Mouse (Mus musculus): ENCODE measurements around the gene Dffa. TPM values are rescaled to one million over a fixed set of nuclear protein-coding genes. Genes with fewer than 3 reads are reported as not detected.
"Not testable (repeated sequence)": the region's sequence is repeated elsewhere in the genome, so short reads cannot be mapped to it uniquely, and the experiment has no call there.

Dffa gene
- polyA plus RNA-seq, 1 experiment from 2014 or later, result 30.5 TPM

DNA sequence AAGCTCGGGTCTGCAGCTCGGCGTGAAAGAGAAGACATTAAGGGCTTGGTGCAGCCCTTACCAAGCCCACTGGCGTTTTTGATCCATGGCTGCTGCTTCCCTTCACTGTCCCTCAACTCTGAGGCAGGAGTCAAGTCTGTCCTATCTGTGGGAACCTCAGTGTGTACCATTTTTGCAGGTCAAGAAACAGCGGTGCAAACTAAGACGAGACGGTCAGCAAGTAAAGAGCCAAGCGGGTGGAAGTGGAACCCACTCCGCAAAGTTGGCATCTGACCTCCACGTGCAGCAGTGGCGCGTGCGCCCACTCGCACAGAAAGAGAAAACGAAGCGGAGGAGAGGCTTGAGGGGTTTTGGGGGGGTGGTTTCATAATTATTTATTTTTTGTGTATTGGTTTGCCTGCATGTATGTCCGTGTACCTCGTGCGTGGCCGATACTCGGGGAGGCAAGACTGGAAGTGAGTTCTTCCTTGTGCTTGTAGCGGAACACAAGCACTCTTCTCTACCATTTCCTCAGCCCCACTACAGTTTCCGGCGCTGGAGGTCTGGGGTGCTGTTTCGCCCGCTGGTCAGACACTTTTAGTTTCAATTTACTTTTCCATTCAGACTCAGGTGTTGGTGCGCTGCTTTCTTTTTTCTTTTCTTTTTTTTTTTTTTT is 63.1 kb downstream of the Dffa start:
- Histone ChIP-seq H3K36me3 (peaks cover 18% of the 10 kb centered on the region), H3K4me1 (peaks cover 16% of the 10 kb centered on the region), H3K4me2 (peak overlapping the region; percentile 85), H3K4me3 (peak overlapping the region; percentile 87), H3K27me3 (no peaks in the 10 kb centered on the region), H3K9ac (peak overlapping the region; percentile 91), H3K9me3 (no peaks in the 10 kb centered on the region), H3K27ac (peak overlapping the region; percentile 87)
- ATAC-seq (ENCODE audit: insufficient number of reproducible peaks, insufficient read depth, low FRiP score, low TSS enrichment, low read depth), result no peak; the same call in 1 of the 2 replicates
- WGBS, result 1% methylated on average over 27 of the region's 27 CpGs

DNA sequence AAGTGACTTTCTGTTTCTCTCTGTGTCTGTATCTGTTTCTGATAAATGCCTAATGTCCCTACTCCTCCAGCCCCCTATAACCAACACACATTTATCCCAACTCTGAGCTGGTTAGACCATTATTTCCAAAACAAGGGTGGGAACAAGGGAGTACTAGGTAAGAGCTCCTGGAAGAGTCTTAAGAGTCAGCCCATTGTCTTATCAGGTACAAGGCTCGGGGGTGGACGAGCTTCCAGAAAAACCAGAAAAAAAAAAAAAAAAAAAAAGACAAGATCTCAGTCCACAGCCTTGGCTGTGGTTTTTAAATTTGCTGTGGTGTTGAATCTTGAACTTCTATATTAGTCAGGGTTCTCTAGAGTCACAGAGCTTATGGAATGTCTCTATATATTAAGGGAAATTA is 64.1 kb downstream of the Dffa start:
- Histone ChIP-seq H3K9ac (no peak overlapping the region), H3K27ac (no peak overlapping the region), H3K4me3 (no peak overlapping the region), H3K27me3 (no peaks in the 10 kb centered on the region), H3K36me3 (peaks cover 11% of the 10 kb centered on the region; the same call in 1 of the 2 replicates), H3K4me2 (no peak overlapping the region), H3K9me3 (no peaks in the 10 kb centered on the region), H3K4me1 (peaks cover 25% of the 10 kb centered on the region)
- 70% methylated on average over 2 of the region's 2 CpGs for WGBS
- no peak for ATAC-seq (ENCODE audit: insufficient number of reproducible peaks, insufficient read depth, low FRiP score, low TSS enrichment, low read depth)

DNA sequence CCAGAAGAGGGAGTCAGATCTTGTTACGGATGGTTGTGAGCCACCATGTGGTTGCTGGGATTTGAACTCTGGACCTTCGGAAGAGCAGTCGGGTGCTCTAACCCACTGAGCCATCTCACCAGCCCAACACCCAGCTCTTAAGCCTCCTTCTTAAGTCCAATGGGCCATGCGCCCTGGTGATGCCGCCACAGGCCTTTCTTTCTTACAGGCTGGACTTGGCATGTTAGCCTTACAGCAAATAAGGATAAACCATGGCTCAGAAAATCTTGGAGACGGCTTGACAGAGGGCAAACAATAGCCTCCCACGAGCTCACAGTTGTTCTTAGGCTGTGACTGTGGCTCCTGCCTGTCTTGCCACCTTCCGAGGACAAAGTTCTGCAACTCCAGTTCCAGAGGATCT is 66.0 kb downstream of the Dffa start:
- not testable (repeated sequence) for H3K4me3 ChIP-seq; H3K27ac ChIP-seq; H3K4me2 ChIP-seq; H3K36me3 ChIP-seq; ATAC-seq (ENCODE audit: insufficient number of reproducible peaks, insufficient read depth, low FRiP score, low TSS enrichment, low read depth); H3K9ac ChIP-seq; H3K27me3 ChIP-seq; H3K9me3 ChIP-seq
- H3K4me1 ChIP-seq, result peaks cover 24% of the 10 kb centered on the region
- 85% methylated on average over 8 of the region's 8 CpGs for WGBS

Other genes starting within 250 kb of the Dffa start
- gene Pex14, start 4.3 kb upstream of the Dffa start, polyA plus RNA-seq (2015; fragmentation: Nextera tagmentation; extraction: Ambion mirVana), result 50.2 and 51.2 TPM in 2 replicates
- gene Cort, start 22.6 kb downstream of the Dffa start, polyA plus RNA-seq (2015; fragmentation: Nextera tagmentation; extraction: Ambion mirVana), result 1.2 TPM in 1 of 2 replicates, not detected in the other
- gene Cenps, start 33.5 kb downstream of the Dffa start, polyA plus RNA-seq (2015; fragmentation: Nextera tagmentation; extraction: Ambion mirVana), result 36.9 and 46.6 TPM in 2 replicates
- gene Pgd, start 62.6 kb downstream of the Dffa start, polyA plus RNA-seq (2015; fragmentation: Nextera tagmentation; extraction: Ambion mirVana), result 93.7 and 100 TPM in 2 replicates
- gene Kif1b, start 203.5 kb downstream of the Dffa start, polyA plus RNA-seq (2015; fragmentation: Nextera tagmentation; extraction: Ambion mirVana), result 42.8 and 53.9 TPM in 2 replicates